Mouse (Mus musculus): ENCODE measurements around the gene Zc3h7b.

DNA sequence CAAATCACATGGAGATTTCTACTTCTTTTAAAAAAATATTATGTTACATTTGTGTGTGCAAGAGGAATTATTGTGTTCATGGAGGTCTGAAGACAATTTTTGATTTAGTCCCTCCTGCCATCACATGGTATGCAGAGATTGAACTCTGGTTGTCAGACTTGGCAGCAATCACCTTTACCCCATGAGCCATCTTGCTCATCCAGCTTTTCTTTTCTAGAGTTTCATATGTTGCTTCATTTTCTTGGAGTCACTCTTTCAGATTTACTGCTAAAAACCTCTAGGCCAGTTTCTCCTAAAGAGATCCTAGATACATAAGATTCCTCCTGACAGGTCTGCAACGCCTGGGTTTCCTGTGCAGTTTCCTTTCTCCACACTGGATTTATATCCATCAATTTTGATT lies 64.7 kb downstream of the Zc3h7b start:
- TF ChIP-seq CTCF (IDR thresholded peaks at IDR 0.05) (no peak), EP300 (IDR thresholded peaks at IDR 0.05) (no peak)

All from lung, postnatal 0 days (tissue).